Mouse (Mus musculus) midbrain, embryonic 12.5 days (tissue): ENCODE data around the gene Dynll1. TPM values are rescaled to one million over a fixed set of nuclear protein-coding genes. Genes with fewer than 3 reads are reported as not detected.
"Not testable (repeated sequence)": the region's sequence is repeated elsewhere in the genome, so short reads cannot be mapped to it uniquely, and the experiment has no call there.

Source experiments
- ATAC-seq: fragments of 200-750 bp; cut with Nextera tagmentation; 2 replicates; pipeline ENCODE4 v1.8.0; 2017; ENCODE audit warnings: low read depth, moderate TSS enrichment, moderate library complexity; ENCODE audit not compliant: low FRiP score
- H3K27ac ChIP-seq: fragments of 300-500 bp; sonication (generic); replicated peaks from 2 replicates; pipeline ENCODE4 v1.5.1; 2016; ENCODE audit warnings: mild to moderate bottlenecking
- H3K27me3 ChIP-seq: fragments of 300-500 bp; sonication (generic); 2 replicates; pipeline ENCODE4 v1.6.1; 2016; ENCODE audit warnings: mild to moderate bottlenecking
- H3K36me3 ChIP-seq: fragments of 300-500 bp; sonication (generic); 2 replicates; pipeline ENCODE4 v1.6.1; 2016
- H3K4me1 ChIP-seq: fragments of 300-500 bp; sonication (generic); 2 replicates; pipeline ENCODE4 v1.6.1; 2016
- H3K4me2 ChIP-seq: fragments of 300-500 bp; sonication (generic); replicated peaks from 2 replicates; pipeline ENCODE4 v1.6.1; 2016; ENCODE audit warnings: mild to moderate bottlenecking, moderate library complexity
- H3K4me3 ChIP-seq: fragments of 300-500 bp; sonication (generic); 2 replicates; pipeline ENCODE4 v1.5.1; 2016; ENCODE audit warnings: mild to moderate bottlenecking
- H3K9ac ChIP-seq: fragments of 300-500 bp; sonication (generic); replicated peaks from 2 replicates; pipeline ENCODE4 v1.6.1; 2016; ENCODE audit warnings: mild to moderate bottlenecking, moderate library complexity
- H3K9me3 ChIP-seq: fragments of 300-500 bp; sonication (generic); 2 replicates; pipeline ENCODE4 v1.6.1; 2016; ENCODE audit warnings: mild to moderate bottlenecking
- WGBS: fragments of 180-500 bp; shearing (Covaris S2); methylation state at CpG from one replicate; pipeline ENCODE4 v1.1.7; 2016; 5-methylcytosine and 5-hydroxymethylcytosine counted together
- polyA plus RNA-seq: library from polyadenylated mRNA; unstranded; fragments of >200 nt; fragmentation: Nextera tagmentation; extraction: Ambion mirVana; gene quantifications from 2 replicates; pipeline ENCODE4 v1.2.1, GENCODE M21; 2016

The Dynll1 gene
- polyA plus RNA-seq, 1 experiment from 2014 or later = 1,312 TPM

DNA sequence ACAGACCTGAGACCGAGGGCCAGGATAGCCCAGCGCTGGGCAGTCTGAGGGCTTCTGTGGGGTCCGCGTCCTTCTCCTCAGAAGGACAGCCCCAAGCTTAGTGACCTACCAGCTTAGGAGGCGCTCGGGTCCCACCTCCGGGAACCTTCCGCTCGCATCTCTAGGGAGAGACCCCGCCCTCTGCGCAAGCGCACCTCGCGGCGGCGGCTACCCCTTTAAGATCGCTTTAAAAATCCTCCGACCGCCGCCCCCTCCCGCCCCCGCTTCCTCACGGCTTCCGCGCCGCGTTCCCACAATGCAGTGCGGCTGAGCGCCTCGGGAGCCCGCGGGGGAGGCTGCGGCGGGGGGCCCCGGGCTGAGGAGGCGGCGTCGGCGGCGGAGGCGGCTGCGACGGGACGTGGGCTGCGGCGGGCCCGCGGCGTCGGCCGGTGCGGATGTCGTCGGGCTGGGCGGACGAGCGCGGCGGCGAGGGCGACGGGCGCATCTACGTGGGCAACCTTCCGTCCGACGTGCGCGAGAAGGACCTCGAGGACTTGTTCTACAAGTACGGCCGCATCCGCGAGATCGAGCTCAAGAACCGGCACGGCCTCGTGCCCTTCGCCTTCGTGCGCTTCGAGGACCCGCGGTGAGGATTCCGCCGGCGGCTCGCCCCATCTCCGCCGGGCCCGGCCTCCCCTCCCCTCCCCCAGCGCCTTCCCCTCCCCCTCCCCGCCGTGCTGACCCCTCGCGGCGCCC, 26.2 kb upstream of the Dynll1 start, which contains the start of gene Srsf9:
Gene Srsf9, plus strand, starts transcription at position 303 of the 735 bp plus-strand sequence.
- under 1% methylated on average over 87 of the region's 97 CpGs for WGBS
- Histone ChIP-seq H3K36me3 (peaks cover 24% of the 10 kb centered on the region), H3K27ac (peak within 1 kb of the TSS; percentile 91), H3K9ac (peak within 1 kb of the TSS; percentile 95), H3K27me3 (no peaks in the 10 kb centered on the region), H3K4me2 (peak within 1 kb of the TSS; percentile 81), H3K4me1 (peaks cover 30% of the 10 kb centered on the region), H3K4me3 (peak within 1 kb of the TSS; percentile 95), H3K9me3 (no peaks in the 10 kb centered on the region)
- peak; percentile 90 for ATAC-seq

DNA sequence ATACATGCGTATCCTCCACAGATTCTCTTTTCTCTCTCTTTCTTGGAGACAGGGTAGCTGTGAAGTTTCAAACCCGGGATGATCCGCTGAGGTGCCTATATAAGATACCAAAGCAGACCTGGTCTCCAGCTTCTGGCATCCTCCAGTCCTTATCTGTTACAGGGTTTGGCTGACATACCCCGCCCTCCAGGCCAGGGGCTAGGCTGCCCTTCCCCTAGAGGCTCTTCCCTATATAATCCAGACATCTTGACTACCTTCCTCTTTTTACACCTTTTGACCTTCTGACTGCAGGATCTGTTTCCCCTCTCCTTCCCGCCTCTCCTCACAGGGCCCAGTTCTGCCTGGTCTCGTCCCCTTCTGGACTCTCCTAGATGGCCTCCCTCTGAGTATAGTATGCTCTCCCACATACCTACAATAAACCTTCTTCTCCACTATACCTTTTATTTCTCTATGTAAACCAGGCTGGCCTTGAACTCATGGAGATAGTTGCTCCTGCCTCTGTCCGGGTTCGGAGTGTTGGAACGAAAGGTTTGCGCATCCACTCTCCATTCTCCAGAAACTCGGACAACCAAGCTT, 25.5 kb upstream of the Dynll1 start:
- Histone ChIP-seq H3K27me3 (no peaks in the 10 kb centered on the region), H3K4me1 (peaks cover 30% of the 10 kb centered on the region), H3K9ac (peak overlapping the region; percentile 95), H3K27ac (peak overlapping the region; percentile 91), H3K36me3 (peaks cover 17% of the 10 kb centered on the region), H3K4me2 (peak overlapping the region; percentile 81), H3K4me3 (peak overlapping the region; percentile 95), H3K9me3 (no peaks in the 10 kb centered on the region)
- peak; percentile 57; the same call in 1 of the 2 replicates for ATAC-seq
- WGBS = 30% methylated on average over 11 of the region's 11 CpGs

DNA sequence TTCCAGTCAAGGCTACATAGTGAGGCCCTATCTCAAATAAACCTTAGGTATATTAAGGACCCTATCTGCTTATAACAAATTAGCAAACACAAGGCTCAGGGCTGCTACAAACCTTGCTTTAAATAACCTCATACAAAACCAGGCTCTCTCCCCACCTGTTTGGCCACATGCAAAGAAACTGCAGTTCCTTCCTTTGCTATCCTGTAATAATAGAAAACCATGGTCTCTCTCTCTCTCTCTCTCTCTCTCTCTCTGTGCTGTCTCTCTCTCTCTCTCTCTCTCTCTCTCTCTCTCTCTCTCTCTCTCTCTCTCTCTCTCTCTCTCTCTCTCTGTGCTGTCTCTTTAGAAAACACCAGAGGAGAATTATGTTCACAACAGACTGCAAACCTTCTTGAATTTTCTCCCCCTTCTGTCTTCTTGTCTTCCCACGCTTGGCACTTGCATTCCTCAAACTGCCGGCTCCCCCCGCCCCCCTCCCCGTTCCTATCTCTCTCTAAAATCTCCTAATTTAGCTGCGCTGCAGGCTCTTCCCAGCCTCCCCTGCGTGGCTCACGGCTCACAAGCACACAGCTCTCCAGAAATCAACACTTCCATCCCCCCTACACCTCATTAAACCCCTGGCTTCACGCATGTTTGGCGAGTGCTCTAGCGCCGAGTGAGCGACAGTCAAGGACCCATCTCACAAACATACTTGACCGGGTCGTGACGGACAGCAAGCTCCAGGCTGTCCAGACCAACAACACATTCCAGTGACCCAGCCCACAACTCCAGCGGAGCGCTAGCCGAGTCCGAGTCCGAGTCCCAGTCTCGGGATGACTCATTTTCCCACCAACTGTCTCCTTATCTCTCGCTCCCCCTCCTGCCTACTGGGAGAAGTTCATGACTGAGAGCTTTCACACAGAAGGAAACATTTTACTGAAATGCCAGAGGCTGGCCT, 18.5 kb upstream of the Dynll1 start:
- 2% methylated on average over 22 of the region's 22 CpGs for WGBS
- no peaks in the 10 kb centered on the region for H3K9me3 ChIP-seq
- H3K27me3 ChIP-seq = no peaks in the 10 kb centered on the region
- H3K4me1 ChIP-seq = peaks cover 35% of the 10 kb centered on the region
- H3K36me3 ChIP-seq = no peaks in the 10 kb centered on the region
- H3K4me2 ChIP-seq = peak overlapping the region; percentile 71
- ATAC-seq = peak; percentile 63; the same call in 1 of the 2 replicates
- H3K9ac ChIP-seq = peak overlapping the region; percentile 46
- H3K27ac ChIP-seq = peak overlapping the region; percentile 61; the same call in 1 of the 2 replicates
- H3K4me3 ChIP-seq = peak overlapping the region; percentile 37

DNA sequence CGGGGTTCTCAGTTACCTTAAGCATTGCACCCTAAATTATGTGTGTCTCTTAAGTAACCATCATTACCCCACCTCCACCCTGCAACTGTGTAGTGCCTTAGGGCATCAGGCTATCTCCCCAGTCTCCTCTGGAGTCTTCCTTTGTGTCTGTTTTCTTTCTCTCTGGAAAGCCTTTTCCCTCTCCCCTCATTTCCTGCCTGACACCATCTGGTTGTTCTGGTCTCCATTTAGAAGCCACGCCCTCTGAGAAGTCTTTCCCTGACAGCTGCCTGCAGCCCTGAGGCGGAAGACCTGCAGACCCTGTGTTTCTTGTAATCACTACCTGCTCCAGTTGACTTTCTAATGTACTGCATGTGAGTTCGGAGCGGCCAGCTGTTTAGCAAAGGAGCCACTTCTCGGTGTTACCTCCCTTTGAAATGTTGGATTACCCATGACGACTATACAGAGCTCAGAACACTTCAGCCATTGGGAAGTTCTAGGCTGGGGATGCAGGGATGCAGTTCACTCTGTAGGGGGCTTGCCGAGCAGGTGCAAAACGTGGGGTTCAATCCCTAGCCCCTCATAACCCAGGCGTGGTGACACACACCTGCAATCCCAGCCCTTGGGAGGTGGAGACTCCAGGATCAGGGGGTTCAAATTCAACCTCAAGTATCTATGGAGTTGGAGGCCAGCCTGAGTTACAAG, 17.0 kb upstream of the Dynll1 start:
- Histone ChIP-seq H3K9ac (0 out of 2 replicates have a peak overlapping the region, but pooled peaks have one; percentile 28), H3K27ac (peak overlapping the region; percentile 80), H3K4me3 (no peak overlapping the region), H3K36me3 (no peaks in the 10 kb centered on the region), H3K4me2 (peak overlapping the region; percentile 9), H3K9me3 (no peaks in the 10 kb centered on the region), H3K4me1 (peaks cover 35% of the 10 kb centered on the region), H3K27me3 (no peaks in the 10 kb centered on the region)
- 5% methylated on average over 10 of the region's 10 CpGs for WGBS
- ATAC-seq = peak; percentile 49

DNA sequence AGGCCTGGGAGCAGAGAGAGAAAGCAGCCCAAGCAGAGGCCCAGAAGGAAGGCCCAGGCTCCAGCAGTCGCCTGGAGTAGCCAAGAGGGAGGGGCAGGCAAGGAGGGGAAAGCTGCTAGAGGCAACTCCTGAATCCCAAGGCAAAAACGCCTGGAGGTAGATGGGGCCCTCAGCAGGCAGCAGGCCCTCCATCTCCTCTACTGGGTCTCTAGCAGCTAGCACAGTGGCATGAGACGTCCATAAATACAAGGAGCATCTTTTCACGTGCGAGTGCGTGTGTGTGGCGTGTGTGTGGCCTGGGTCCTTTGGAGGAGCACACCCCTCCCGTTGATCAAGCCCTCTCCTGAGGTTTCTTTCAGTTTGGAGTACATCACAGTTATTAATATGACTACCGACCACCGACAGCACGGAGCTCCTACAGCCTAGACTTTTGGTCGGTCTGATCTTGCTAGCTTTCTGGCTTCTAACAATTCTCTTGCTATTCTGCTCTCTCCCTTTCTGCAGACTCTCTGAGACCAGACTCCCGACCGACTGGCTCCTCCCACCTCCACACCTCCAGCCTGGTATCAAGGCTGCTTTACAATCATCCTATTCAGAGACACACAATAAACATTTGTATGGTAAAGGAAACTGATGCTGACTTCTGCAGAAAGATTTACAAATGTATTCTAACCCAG, 16.3 kb upstream of the Dynll1 start:
- no peak for ATAC-seq
- Histone ChIP-seq H3K27me3 (no peaks in the 10 kb centered on the region), H3K4me1 (peaks cover 35% of the 10 kb centered on the region), H3K9me3 (no peaks in the 10 kb centered on the region), H3K4me2 (peak overlapping the region; percentile 9), H3K27ac (peak overlapping the region; percentile 80), H3K9ac (peak overlapping the region; percentile 28; the same call in 1 of the 2 replicates), H3K36me3 (no peaks in the 10 kb centered on the region), H3K4me3 (no peak overlapping the region)
- WGBS = 8% methylated on average over 14 of the region's 14 CpGs

DNA sequence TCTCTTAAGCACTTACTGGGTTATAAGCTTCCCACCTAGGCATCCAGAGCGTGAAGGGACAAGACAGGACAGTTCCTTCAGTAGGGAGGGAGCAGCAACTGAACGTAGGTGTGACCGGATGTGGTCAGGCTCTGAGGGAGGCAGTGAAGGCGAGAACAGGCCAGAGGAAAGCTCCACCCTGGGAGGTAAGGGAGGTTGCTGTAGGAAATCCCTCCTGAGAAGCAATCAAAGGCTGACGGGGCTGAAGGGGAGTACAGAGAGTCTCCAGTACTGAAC, 12.8 kb upstream of the Dynll1 start:
- no peak overlapping the region for H3K4me3 ChIP-seq
- no peaks in the 10 kb centered on the region for H3K9me3 ChIP-seq
- H3K27ac ChIP-seq = no peak overlapping the region
- WGBS = 50% methylated on average over 5 of the region's 5 CpGs
- H3K4me2 ChIP-seq = no peak overlapping the region
- H3K4me1 ChIP-seq = peaks cover 22% of the 10 kb centered on the region
- H3K27me3 ChIP-seq = no peaks in the 10 kb centered on the region
- no peaks in the 10 kb centered on the region for H3K36me3 ChIP-seq
- H3K9ac ChIP-seq = no peak overlapping the region
- no peak for ATAC-seq

DNA sequence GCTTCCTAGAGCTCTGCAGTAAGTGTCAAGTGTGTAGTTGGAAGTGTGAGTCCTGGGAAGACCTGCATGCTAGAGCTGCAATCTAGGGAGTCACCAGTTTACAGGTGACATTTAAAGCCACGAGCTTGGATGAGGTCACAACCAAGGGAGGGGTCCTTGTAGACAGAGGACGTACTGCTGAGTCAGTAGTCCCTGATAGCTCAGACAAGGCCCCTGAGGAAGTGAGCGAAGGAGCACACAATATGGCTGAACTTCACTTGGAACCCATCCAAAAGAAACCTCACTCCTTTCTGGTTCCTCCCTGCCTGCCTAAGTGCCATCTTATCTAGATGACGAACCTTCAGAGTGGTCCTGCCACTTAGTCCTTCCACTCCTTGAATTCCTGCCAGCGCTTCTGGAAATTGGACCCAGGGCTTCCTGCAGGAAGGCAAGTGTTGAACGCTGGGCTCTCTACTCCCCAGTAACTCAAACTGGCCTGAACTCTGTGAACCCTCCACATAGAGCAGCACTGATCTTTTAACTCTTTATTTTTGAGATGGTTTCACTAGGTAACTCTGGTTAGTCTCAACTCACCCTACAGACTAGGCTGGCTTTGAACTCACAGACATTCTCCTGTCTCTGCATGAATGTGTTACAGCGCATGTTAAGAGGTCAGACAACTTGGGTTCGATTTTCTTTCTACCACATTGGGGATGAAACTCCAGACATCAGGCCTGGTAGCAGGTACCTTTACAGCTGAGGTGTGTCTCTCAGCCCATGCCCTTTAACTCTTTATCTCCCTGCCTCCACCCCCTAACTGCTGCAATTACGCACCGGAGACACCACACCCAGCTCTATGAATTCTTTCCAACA, 12.2 kb upstream of the Dynll1 start:
- Histone ChIP-seq H3K9ac (no peak overlapping the region), H3K4me2 (no peak overlapping the region), H3K27me3 (no peaks in the 10 kb centered on the region), H3K27ac (no peak overlapping the region), H3K9me3 (no peaks in the 10 kb centered on the region), H3K4me3 (no peak overlapping the region), H3K36me3 (no peaks in the 10 kb centered on the region), H3K4me1 (peaks cover 17% of the 10 kb centered on the region)
- WGBS = 84% methylated on average over 10 of the region's 10 CpGs
- no peak for ATAC-seq

DNA sequence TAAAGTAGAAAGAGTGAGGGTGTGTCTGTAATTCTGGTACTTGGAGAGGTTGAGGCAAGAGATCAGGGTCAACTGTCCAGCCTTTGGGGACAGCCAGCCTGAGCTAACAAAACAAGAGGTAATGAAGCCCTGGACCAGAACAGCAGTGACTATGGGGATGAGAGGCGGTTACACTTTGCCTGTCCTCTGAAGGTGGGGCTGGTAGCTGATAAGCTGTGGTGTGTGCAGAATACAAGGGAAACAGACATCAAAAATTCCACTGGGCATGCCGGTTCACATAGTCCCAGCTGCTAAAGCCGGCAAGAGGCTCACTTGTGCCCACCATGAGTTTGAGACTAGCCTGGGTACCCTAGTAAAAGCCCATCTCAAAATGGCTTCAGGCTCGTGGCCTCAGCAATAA, 11.6 kb upstream of the Dynll1 start:
- Histone ChIP-seq H3K36me3 (no peaks in the 10 kb centered on the region), H3K9ac (no peak overlapping the region), H3K4me2 (no peak overlapping the region), H3K4me3 (no peak overlapping the region), H3K9me3 (no peaks in the 10 kb centered on the region), H3K4me1 (peaks cover 10% of the 10 kb centered on the region), H3K27me3 (no peaks in the 10 kb centered on the region), H3K27ac (no peak overlapping the region)
- no peak for ATAC-seq
- WGBS = 82% methylated on average over 4 of the region's 4 CpGs

DNA sequence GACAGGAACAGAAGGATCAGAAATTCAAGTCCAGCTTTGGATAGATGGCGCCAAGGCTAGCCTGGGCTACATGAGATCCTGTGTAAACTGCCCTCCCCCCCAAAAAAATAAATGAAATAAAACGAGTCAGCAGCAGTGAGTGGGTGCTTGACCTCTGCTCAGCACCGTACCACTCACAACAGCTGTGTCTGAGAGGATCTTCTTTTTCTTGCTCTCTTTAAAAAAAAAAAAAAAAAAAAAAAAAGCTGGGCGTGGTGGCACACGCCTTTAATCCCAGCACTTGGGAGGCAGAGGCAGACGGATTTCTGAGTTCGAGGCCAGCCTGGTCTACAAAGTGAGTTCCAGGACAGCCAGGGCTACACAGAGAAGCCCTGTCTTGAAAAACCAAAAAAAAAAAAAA, 1.4 kb upstream of the Dynll1 start:
- H3K36me3 ChIP-seq = peaks cover 16% of the 10 kb centered on the region
- not testable (repeated sequence) for ATAC-seq, H3K9ac ChIP-seq, H3K27ac ChIP-seq, H3K4me2 ChIP-seq, H3K9me3 ChIP-seq, H3K4me3 ChIP-seq
- peaks cover 24% of the 10 kb centered on the region for H3K4me1 ChIP-seq
- peaks cover 12% of the 10 kb centered on the region for H3K27me3 ChIP-seq
- WGBS = 75% methylated on average over 7 of the region's 7 CpGs

DNA sequence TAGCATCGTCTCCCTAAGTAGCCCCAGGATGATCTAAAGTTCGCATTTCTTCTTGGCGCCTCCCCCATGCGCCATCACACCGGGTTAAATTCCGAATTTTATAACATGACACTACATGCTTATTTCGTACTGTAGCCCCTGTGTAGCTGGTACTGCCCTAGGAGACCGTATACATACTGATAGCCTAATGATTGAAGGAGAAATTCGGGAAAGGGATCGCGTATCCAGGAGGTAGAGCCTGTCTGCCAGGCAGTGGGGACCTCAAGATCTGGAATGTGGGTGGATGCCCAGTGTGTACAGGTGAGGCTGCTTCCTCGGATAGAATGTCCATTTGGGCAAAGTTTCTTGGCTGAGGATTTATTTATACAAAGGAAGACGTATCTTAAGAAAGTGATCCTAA, 816 bp upstream of the Dynll1 start:
- ATAC-seq = no peak
- 29% methylated on average over 13 of the region's 13 CpGs for WGBS
- peak overlapping the region; percentile 52; the same call in 1 of the 2 replicates for H3K27ac ChIP-seq
- no peaks in the 10 kb centered on the region for H3K9me3 ChIP-seq
- H3K27me3 ChIP-seq = peaks cover 12% of the 10 kb centered on the region
- peaks cover 21% of the 10 kb centered on the region for H3K36me3 ChIP-seq
- H3K4me2 ChIP-seq = peak overlapping the region; percentile 76
- H3K9ac ChIP-seq = peak overlapping the region; percentile 50; the same call in 1 of the 2 replicates
- H3K4me1 ChIP-seq = peaks cover 24% of the 10 kb centered on the region
- peak overlapping the region; percentile 91 for H3K4me3 ChIP-seq
